Mouse (Mus musculus) heart, postnatal 0 days (tissue): Measurements from ENCODE around the gene Arhgef11. TPM values are rescaled to one million over a fixed set of nuclear protein-coding genes. Genes with fewer than 3 reads are reported as not detected.

Source experiments
- ATAC-seq: fragments of 200-750 bp; cut with Nextera tagmentation; 2 replicates; pipeline ENCODE4 v1.8.0; 2017; ENCODE audit warnings: low read depth, moderate number of reproducible peaks, moderate library complexity; ENCODE audit not compliant: insufficient read depth
- DNase-seq: peaks from one replicate; pipeline ENCODE4 v3.0.0-alpha.2; 2016; ENCODE audit warnings: low spot score
- H3K27ac ChIP-seq: fragments of 300-500 bp; sonication (generic); 2 replicates; pipeline ENCODE4 v1.5.1; 2014; ENCODE audit warnings: low read depth, mild to moderate bottlenecking
- H3K27me3 ChIP-seq: fragments of 300-500 bp; sonication (generic); 2 replicates; pipeline ENCODE4 v1.6.1; 2014; ENCODE audit warnings: low read length, mixed read lengths; ENCODE audit not compliant: control insufficient read depth, insufficient read depth
- H3K36me3 ChIP-seq: fragments of 300-500 bp; sonication (generic); replicated peaks from 2 replicates; pipeline ENCODE4 v1.6.1; 2014; ENCODE audit warnings: low read length, mixed read lengths; ENCODE audit not compliant: control insufficient read depth, insufficient read depth
- H3K4me1 ChIP-seq: fragments of 300-500 bp; sonication (generic); 2 replicates; pipeline ENCODE4 v1.6.1; 2014; ENCODE audit warnings: antibody characterized with exemption; ENCODE audit not compliant: control insufficient read depth, insufficient read depth
- H3K4me2 ChIP-seq: fragments of 300-500 bp; sonication (generic); 2 replicates; pipeline ENCODE4 v1.6.1; 2014; ENCODE audit warnings: low read depth, mild to moderate bottlenecking, low read length, moderate library complexity
- H3K4me3 ChIP-seq: fragments of 300-500 bp; sonication (generic); 2 replicates; pipeline ENCODE4 v1.5.1; 2014; ENCODE audit warnings: low read depth, low read length
- H3K9ac ChIP-seq: fragments of 300-500 bp; sonication (generic); replicated peaks from 2 replicates; pipeline ENCODE4 v1.6.1; 2014; ENCODE audit warnings: low read depth, low read length, mixed read lengths
- H3K9me3 ChIP-seq: fragments of 300-500 bp; sonication (generic); replicated peaks from 2 replicates; pipeline ENCODE4 v1.6.1; 2016; ENCODE audit warnings: low read length; ENCODE audit not compliant: control insufficient read depth
- CTCF ChIP-seq: IDR thresholded peaks from 2 replicates; pipeline ENCODE4 v1.5.1; 2016; ENCODE audit warnings: antibody characterized with exemption, control low read depth, low read depth
- EP300 ChIP-seq: IDR thresholded peaks from 2 replicates; pipeline ENCODE4 v1.6.1; 2016; ENCODE audit warnings: antibody characterized with exemption, low read depth
- WGBS: fragments of 180-500 bp; shearing (Covaris S2); extraction: QIAGEN DNeasy Blood & Tissue Kit; methylation state at CpG from one replicate; pipeline ENCODE4 v1.1.7; 2014; 5-methylcytosine and 5-hydroxymethylcytosine counted together
- polyA plus RNA-seq: library from polyadenylated mRNA; unstranded; fragments of >200 nt; fragmentation: Nextera tagmentation; extraction: Ambion mirVana; gene quantifications from 2 replicates; pipeline ENCODE4 v1.2.1, GENCODE M21; 2015
- total RNA-seq: library from RNA; depleted of rRNA; stranded (reverse); fragments of >200 nt; gene quantifications from 2 replicates; pipeline ENCODE4 v1.2.3, GENCODE M21; 2014; ENCODE audit warnings: low replicate concordance

Gene Arhgef11
- total and polyA plus RNA-seq, 2 experiments from 2014 or later: 5.3 to 29.9 TPM

- Histone ChIP-seq H3K27ac (no peak overlapping the region), H3K4me2 (no peak overlapping the region), H3K4me3 (no peak overlapping the region), H3K9ac (no peak overlapping the region), H3K9me3 (no peaks in the 10 kb centered on the region), H3K27me3 (0 out of 2 replicates have a peak, but pooled peaks cover 14% of the 10 kb centered on the region), H3K36me3 (peaks cover 39% of the 10 kb centered on the region; the same call in 1 of the 2 replicates), H3K4me1 (no peaks in the 10 kb centered on the region)
- TF ChIP-seq CTCF: no peak
- no peak for TF ChIP-seq EP300
- 84% methylated on average over 13 of the region's 13 CpGs for WGBS
- no peak for DNase-seq
- no peak for ATAC-seq
Measured at GRCm38 (mm10) chr3:87753829-87754228, 136.5 kb downstream of the Arhgef11 start.

GRCm38 (mm10) chr3:87755964-87756363 lies 138.6 kb downstream of the Arhgef11 start:
- Histone ChIP-seq H3K27me3 (0 out of 2 replicates have a peak, but pooled peaks cover 14% of the 10 kb centered on the region), H3K27ac (no peak overlapping the region), H3K4me3 (no peak overlapping the region), H3K4me1 (no peaks in the 10 kb centered on the region), H3K4me2 (peak overlapping the region; percentile 40), H3K9ac (no peak overlapping the region), H3K36me3 (peaks cover 45% of the 10 kb centered on the region; the same call in 1 of the 2 replicates), H3K9me3 (no peaks in the 10 kb centered on the region)
- no peak for TF ChIP-seq EP300
- TF ChIP-seq CTCF: peak; percentile 97
- WGBS: 9% methylated on average over 23 of the region's 24 CpGs
- DNase-seq (peak; percentile 55), ATAC-seq (peak; percentile 84)

DNA sequence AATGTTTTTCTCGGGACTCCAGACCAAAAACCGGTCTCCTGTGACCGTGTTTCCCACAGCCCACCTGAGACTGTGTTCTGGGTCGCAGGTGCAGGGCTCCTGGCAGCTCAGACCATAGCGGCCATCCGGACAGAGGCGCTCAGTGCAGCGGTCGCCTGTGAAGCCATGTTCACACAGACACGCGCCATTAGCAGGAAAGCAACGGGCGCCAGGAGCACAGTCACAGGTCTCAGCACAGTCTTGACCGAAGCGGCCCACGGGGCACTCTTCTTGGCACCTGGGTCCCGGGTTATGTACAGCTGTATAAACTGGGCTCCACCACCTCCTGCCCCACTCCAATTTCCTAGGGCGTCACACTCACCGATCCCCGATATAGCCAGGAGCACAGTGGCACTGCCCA lies 139.1 kb downstream of the Arhgef11 start:
- ATAC-seq: no peak
- H3K9ac ChIP-seq: no peak overlapping the region
- H3K4me1 ChIP-seq: no peaks in the 10 kb centered on the region
- no peak overlapping the region for H3K27ac ChIP-seq
- no peak for DNase-seq
- 0 out of 2 replicates have a peak, but pooled peaks cover 14% of the 10 kb centered on the region for H3K27me3 ChIP-seq
- peak overlapping the region; percentile 40; the same call in 1 of the 2 replicates for H3K4me2 ChIP-seq
- H3K4me3 ChIP-seq: no peak overlapping the region
- H3K9me3 ChIP-seq: no peaks in the 10 kb centered on the region
- no peak for TF ChIP-seq CTCF
- WGBS: 58% methylated on average over 20 of the region's 20 CpGs
- H3K36me3 ChIP-seq: peaks cover 44% of the 10 kb centered on the region; the same call in 1 of the 2 replicates

- Histone ChIP-seq H3K4me2 (no peak overlapping the region), H3K4me1 (peaks cover 6% of the 10 kb centered on the region; the same call in 1 of the 2 replicates), H3K36me3 (peaks cover 32% of the 10 kb centered on the region; the same call in 1 of the 2 replicates), H3K27me3 (0 out of 2 replicates have a peak, but pooled peaks cover 14% of the 10 kb centered on the region), H3K9me3 (no peaks in the 10 kb centered on the region), H3K4me3 (no peak overlapping the region), H3K9ac (no peak overlapping the region), H3K27ac (no peak overlapping the region)
- no peak for ATAC-seq
- no peak for DNase-seq
- TF ChIP-seq CTCF (no peak), EP300 (no peak)
- WGBS: 62% methylated on average over 4 of the region's 5 CpGs
Measured at GRCm38 (mm10) chr3:87758641-87759040, 141.3 kb downstream of the Arhgef11 start.

DNA sequence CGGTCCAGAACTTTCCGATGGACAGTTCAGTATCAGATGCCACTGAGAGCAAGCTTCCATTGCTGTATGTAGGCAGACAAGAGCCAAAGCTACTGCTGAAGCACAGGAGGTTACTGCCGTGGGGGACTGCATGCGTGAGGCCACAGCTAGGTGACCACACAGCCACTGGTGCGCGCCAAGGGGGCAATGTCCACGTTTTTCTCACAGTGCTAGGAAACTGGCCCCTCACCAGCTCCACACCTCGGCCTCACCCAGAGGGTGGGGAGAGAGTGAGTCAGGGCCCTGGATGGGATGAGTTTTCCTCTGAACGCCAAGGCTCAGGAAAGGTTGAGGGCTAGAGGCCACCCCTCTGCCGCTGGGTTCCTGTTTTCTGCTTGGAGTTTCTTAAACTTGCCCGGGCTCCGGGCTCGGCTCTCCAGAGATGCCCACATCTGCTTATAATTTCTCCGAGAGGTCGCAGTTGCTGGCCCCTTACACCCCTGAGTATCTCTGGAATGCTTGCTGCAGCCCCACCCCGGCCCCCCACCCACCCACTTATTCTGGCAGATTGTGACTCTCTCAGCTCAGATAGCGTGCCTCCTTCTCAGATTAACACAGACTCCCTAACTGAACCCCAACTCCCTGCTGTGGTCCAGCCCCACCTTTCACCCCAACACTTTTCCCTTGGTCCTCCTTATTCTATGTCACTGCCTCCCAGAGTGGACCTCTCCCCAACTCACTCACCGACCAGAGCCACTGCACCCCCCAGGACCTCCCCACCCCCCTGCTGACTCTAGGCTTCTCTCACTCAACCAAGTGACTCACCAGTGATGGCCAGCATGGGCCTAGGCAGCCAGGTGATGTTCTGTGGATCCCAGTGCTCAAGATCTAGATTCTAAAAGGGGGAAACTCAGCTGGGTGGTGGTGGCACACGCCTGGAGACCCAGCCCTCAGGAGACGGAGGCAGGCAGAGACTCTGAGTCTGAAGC lies 144.3 kb downstream of the Arhgef11 start:
- Histone ChIP-seq H3K4me2 (no peak overlapping the region), H3K4me3 (no peak overlapping the region), H3K36me3 (0 out of 2 replicates have a peak, but pooled peaks cover 20% of the 10 kb centered on the region), H3K27ac (no peak overlapping the region), H3K9me3 (no peaks in the 10 kb centered on the region), H3K27me3 (0 out of 2 replicates have a peak, but pooled peaks cover 8% of the 10 kb centered on the region), H3K4me1 (peaks cover 21% of the 10 kb centered on the region), H3K9ac (no peak overlapping the region)
- DNase-seq (no peak), ATAC-seq (no peak)
- TF ChIP-seq CTCF (no peak), EP300 (no peak)
- 60% methylated on average over 20 of the region's 20 CpGs for WGBS
